Mouse (Mus musculus) c-Kit-positive CD71-positive TER-119-positive erythroid progenitor cells, embryonic 14.5 days (primary cell): ENCODE measurements around the gene Mark3.

Source experiments
- DNase-seq: peaks from one replicate; pipeline ENCODE4 v3.0.0-alpha.2; 2013; ENCODE audit warnings: low spot score

Gene Mark3

GRCm38 (mm10) chr12:111675797-111676580, 101.7 kb downstream of the Mark3 start:
- DNase-seq, result no peak

DNA sequence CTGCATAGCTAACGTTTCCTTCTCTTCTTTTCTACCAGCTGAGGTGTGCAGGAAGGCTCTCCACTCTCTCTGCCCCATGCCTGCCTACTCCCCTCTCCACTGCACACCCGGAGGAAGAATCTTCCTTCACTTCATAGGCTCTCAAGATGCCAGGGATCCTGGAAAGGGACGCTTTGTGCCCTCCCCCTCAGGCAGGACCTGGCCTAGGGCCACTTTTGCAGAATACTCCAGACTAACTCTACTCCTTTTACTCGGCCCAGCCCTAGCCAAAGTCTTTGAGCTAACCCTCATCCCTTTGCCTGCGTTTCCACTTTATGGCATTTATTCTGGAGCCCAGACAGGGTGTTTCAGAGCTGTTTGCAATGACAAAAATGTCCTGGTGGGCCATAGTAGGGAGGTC, 103.1 kb downstream of the Mark3 start:
- DNase-seq, result no peak

DNA sequence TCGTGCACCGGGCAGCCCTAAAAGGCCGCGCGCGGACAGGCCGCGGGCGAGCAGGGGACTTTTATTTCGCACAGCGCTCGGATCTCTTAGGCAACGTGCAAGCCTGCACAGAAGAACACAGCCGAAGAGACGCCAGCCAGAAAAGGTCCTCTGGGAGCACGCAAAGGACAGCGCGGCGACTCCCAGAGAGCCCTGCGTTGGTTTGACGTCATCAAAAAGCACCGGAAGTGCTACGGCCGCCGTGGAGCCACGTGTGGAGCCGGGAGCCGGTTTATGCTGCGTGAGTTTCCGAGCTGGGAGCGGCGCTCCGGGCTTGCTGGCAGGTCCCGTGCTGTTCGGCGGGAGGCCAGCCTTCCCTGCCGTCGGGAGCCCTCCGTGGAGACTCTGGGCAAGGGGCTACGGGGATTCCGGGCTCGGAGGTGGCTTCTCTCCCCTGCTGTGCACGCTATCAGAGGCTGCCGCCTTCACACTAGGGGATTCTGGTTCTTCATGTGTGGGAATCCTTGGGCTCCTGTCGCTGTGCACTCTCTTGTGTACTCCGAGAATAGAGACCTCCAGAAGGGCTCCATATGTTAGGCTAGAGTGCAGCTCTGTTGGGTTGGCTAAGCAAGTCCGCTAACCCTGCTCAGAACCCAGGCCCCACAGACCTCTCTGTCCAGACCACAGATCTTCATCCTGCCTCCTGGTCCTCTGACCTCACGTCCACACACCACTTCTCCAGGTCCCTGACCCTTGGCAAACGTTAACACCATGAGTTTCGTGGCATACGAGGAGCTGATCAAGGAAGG, 103.8 kb downstream of the Mark3 start, which contains the start of gene Trmt61a:
Trmt61a (plus strand) TSS at position 224 of the 788 bp plus-strand sequence.
- peak; percentile 89 for DNase-seq

DNA sequence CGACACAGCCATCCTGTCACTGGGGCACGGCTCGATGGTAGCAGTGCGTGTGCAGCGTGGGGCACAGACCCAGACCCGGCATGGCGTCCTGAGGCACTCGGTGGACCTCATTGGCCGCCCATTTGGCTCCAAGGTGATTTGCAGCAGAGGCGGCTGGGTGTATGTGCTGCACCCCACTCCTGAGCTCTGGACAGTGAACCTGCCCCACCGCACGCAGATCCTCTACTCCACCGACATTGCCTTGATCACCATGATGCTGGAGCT, 104.3 kb downstream of the Mark3 start:
- DNase-seq, result no peak

GRCm38 (mm10) chr12:111678997-111679396, 104.7 kb downstream of the Mark3 start:
- DNase-seq, result no peak

DNA sequence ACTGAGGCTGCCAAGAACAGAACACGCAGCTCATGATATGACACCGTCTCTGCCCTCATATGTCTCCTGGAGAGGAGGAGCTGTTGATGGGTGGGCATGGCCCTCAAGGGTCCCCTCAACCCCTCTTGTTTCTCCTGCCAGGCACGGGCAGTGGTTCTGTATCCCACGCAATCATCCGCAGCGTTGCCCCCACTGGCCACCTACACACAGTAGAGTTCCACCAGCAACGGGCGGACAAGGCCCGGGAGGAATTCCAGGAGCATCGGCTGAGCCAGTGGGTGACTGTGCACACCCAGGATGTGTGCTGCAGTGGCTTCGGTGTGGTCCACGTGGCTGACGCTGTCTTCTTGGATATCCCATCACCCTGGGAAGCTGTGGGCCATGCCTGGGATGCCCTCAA, 106.3 kb downstream of the Mark3 start:
- DNase-seq, result no peak

GRCm38 (mm10) chr12:111681305-111681704, 107.0 kb downstream of the Mark3 start:
- DNase-seq, result no peak

DNA sequence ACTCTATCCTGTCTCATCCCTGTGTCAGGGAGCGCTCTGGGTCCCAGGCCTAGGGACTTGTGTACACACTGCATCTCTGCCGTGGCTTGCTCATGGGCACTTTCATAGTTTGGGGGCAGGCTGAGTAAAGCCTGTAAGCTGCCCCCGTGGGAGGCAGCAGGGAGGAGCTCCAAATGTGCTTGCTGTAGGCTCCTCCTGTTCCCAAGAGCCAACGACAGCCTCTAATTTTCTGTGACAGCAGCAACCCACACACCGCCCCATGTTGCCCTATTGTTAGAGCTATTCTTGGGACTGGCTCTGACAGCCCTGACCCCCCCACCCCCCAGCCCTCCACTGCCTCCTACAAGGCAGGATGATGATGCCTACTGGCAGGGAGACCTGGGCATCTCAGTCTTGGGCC, 107.7 kb downstream of the Mark3 start:
- no peak for DNase-seq

DNA sequence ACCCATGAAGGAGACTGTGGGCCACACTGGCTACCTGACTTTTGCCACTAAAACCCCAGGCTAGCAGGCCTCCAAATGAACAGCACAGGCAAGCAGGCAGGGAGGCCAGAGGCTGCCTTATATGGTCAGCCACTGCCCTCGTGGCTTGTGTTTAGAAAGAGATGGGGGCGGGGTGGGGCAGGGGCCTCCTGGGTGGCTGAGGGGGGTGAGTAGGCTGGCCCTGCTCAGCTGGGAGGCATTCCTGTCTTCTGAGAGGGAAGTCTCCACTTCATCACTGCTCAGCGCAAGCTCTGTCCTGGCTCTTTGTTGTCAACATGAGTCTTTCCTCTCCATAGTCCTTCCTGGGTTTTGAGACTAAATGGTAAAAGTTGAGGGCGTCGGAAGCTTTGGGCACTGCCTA, 108.5 kb downstream of the Mark3 start:
- DNase-seq, result no peak

DNA sequence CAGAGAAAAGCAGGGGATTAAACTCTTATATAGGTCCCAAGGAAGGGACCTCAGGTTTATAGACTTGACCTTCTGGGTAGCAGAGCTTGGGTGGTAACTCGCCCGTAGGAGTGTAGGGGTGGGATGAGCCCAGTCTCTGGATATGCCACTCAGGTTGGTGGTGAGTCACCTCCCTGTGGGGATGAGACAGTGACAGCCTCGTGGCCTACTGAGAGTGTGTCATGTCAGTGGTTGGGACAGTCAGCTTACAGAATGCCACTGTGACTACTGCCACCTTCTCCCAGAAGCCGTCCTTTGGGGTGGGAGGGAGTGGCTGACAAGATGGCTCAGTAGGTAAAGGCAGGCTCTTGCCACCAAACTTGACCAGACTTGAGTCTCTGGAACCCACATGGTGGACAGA, 112.1 kb downstream of the Mark3 start:
- no peak for DNase-seq

DNA sequence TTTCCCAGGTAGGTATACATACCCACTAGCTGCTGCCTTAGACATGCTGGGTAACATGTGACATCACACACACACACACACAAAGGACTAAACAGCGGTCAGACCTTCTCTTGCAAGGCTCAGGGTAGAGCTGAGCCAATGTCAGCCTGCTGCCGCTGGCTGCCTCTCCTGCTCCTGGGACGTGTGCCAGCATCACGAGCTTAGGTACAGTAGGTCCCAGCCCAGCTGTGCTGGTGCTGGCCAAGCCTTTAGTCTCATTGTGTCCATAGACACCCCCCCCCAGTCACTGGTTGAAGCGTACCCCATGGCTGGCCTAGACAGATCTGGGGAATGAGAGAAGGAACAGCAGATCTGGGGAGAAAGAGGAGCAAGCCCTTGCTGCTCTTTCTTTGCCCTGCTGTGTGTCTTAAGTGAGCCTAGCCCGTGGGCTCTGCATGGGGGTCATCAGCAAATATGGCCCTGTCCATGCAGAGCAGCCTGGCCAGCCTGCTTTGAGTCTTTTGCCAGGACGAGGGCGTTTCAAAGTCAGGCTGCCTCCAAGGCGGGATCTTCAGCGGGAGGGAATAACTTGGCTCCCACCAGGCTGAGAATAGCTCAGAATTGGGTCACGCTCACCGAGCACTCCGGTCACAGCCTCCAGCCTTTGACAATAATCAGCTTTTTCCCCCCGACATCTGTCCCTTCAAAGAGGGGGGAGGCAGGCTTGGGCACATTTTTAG, 113.2 kb downstream of the Mark3 start:
- DNase-seq, result no peak

DNA sequence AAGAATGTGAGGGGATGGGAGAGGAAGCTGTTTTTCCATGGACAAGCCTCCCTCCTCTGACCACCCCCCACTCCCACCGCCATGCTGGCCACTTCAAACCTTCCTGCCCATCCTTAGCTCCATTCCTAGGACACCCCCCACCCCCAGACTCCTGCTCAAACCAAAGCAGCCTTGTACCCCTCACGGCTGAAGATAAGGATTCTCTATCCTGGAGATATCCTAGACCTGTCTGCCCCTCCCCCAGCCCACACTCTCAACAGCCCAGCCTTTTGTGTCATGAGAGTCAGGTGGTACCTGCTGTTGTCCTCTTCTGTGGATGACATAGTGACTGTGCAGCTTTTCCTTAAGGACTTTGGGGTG, 113.7 kb downstream of the Mark3 start:
- no peak for DNase-seq

- no peak for DNase-seq
Observed at GRCm38 (mm10) chr12:111689426-111689825, 115.1 kb downstream of the Mark3 start.

DNA sequence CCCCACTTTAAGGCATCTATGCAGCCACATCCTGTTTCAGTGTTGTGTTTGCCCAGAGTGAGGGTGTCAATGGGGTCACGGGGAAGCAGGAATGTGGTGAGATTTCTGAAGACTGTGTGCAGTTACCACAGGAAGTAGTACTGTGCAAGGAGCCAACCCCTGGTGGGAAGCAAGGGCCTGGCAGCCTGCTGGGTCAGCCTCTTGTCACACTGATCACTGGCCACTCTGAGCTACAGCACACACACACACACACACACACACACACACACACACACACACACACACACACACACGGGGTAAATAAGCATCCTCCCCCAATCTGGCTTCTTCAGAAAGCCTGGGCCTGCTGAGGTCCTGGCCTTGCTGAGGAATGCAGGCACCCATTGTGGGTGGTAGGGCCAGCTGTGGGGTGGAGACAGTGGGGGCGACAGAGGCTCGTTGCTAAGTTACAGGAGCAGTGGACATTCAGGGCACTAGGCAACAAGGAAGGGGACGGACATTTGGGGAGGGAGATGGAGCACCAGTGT, 117.1 kb downstream of the Mark3 start:
- DNase-seq, result no peak

DNA sequence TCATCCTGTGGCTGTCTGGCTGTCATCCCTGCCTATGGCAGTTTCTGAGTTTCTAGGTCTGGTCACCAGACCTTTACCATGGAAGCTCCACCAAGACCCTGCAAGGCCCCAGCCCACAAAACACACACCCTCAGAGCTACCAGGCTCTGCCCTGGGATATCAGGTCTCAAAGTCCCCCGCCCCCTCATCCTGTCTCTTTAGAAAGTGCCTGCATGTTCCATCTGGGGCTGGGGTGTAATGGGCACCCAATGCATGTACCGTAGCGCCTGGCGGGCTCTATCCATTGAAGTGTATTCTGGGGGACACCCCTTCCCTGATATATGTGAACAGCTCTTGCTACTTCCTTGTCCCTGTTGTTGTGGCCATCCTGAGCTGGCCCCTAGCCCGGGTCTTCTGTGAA, 118.6 kb downstream of the Mark3 start:
- DNase-seq, result no peak

DNA sequence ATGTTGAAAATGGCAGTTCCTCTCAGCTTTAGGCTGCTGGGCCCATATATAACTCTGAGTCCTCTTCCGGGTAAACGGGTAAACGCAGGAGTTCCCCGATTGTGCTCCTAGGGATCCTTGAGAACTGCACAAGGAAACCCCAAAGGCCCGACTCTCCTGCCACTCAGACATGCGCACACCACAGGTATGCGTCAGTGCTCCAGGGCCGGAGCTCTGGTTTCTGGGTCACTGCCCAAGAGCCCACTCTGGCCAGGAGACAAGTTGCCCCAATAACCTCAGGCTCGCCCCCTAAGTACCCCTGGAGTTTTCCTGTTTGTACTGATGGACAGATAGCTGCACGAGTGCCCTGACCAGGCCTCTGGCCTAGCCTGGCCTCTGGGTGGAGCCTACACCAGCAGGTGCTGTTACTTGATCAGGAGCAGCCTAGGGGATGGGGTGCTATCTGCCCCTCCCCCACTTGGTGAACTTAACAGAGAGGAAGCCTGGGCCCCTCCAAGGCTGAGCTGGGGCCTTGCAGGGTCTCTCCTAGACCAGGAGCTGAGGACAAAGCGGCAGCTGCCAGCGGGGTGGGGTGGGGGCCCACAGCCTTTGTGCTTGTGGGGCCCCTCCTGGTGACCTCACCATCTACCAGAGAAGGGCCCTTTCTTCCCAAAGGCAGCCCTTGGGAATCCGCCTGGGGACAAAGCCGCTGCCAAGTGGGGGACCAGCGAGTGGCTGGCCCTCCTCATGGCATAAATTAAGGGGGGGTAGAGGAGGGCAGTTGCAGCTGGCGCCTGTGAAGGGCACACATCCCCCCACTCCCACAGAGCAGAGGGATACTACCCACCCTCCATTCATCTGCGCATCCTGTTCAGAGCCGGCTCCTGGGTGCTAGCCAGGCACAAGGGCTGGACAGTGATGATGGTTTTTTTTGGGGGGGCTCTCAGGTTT, 119.3 kb downstream of the Mark3 start:
- DNase-seq, result no peak

- DNase-seq, result no peak
Observed at GRCm38 (mm10) chr12:111694271-111694781, 120.0 kb downstream of the Mark3 start.

DNA sequence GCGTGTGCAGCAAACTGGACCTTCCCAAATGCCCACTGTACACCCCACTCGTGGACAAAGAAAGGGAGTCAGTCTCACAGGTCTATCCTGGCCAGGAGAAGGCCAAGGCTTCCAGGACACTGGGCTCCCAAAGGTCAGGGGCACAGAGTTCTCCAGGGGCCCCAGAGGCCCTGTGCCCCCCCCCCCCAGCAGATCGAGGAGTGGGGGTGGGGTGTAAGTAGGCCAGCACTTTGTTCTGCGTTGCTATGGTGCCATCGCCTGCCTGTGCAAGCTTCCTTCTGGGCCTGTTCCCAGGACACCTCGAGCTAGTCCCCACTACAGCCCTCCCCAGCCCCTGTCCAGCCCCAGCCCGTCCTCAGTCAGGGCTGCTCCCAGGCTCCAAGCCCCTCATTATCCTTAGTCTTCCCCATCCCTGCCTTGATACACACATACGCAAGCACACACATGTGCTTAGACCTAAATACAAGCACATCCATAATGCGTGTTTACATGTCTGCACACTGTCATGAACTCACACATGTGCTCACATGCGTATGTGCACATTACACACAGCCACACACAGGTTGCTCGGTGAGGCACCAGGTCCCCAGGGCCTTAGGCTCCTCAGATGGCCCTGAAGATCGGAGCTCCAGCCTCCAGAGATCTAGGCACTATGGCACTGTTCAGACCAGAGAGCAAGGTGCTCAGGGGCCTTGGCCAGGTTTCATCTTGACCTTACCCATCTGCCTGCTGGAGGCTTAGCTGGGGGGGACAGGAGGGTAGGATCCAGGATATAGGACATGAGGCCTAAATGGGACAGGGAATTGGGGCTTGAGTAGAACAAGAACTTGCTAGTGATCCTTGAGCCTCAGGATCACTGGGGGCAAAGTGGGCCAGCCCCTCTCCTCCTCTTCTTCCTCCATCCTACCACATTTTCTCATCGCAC, 120.8 kb downstream of the Mark3 start:
- no peak for DNase-seq

DNA sequence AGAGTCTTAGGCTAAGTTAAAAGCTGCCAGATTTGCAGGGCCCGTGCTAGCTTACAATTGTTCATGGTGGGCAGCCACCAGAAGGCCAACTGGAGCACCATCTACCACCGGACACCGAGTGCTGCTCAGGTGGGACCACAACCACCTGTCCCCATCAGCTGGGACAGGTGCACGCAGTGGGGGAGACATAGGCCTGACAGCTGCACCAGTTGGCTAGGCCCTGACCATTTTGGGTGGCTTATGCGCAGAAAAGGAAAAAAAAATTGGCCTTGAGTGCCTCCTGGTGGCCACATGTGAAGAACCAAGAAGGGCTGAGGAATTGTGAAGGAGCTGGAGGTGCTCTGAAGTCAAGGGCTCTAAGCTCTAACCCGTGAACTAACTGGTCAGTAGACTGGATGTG, 121.9 kb downstream of the Mark3 start:
- peak; percentile 56 for DNase-seq

- no peak for DNase-seq
Observed at GRCm38 (mm10) chr12:111697708-111698107, 123.4 kb downstream of the Mark3 start.
